Mouse (Mus musculus): ENCODE results near the gene Pgbd5.

The Pgbd5 gene

DNA sequence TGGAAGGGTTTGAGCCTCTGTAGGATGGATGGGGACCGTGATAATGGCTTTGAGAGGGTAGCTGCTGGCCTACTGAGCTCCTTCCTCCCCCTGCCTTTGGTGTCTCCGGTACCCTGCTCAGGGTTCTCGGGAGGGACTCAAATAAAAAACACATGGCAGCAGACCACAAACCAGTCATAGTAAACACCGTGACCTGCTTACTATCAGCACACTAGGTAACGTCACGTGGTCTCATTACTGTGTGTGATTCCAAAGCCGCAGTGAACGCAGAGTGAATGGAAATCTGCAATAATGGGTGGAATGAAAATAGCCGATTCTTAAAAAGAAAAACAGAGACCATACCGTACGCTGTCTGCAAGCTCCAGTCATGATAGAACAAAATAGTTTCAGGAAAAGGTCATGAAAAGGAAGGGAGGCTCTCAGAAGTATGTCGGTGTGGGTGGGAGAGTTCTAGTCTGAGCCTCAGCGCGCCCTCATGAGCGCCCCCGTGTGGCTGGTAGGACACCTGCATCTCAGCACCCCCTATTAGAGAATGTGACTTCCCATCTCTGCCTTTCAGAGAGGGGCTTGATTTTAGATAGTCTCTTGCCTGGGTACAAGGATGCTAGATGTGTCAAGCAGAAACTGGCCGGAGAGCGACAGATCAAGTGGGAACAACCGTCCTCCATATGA, 92.5 kb downstream of the Pgbd5 start:
- peak in 1 of 2 experiments; percentile 57 for DNase-seq (ENCODE audit: low spot score in 2 of 2)

- DNase-seq (ENCODE audit: low spot score in 2 of 2): peak in 1 of 2 experiments; percentile 62
Measured at GRCm38 (mm10) chr8:124345098-124345497, 94.4 kb downstream of the Pgbd5 start.

DNA sequence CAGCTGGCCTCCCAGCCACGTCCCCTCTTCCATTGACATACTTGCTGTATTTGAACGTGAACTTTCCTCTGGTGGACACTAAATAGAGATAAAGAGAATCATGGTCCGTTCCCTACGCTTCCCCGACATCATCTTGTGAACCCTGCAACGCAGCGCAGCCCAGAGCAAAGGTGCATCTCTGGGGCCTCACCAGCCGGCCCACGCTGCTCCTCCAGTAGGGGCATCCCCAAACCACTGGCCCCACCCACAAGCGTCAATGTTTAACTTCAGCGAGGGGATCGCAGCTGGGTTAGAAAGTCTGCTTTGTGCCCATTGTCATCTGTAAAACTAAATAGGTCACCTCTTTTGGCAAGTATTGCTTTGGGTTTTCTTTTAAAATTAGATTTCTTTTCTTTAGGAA, 95.5 kb downstream of the Pgbd5 start:
- no peak for DNase-seq (ENCODE audit: low spot score in 2 of 2)

DNA sequence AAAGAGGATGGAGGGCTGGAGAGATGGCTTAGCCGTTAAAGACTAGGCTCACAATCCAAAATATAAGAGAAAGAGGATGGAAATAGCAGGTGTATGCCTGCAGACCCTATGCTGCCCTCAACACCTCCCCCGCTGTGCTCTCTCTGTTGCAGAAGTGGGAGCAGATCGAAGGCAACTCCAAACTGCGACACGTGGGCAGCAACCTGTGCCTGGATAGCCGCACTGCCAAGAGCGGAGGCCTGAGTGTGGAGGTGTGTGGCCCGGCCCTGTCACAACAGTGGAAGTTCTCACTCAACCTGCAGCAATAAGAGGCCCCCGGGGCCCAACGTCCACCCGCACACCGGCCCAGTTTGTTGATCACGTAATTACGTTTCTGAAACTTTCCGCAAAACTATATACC, 96.3 kb downstream of the Pgbd5 start:
- DNase-seq (ENCODE audit: low spot score in 2 of 2): no peak

DNA sequence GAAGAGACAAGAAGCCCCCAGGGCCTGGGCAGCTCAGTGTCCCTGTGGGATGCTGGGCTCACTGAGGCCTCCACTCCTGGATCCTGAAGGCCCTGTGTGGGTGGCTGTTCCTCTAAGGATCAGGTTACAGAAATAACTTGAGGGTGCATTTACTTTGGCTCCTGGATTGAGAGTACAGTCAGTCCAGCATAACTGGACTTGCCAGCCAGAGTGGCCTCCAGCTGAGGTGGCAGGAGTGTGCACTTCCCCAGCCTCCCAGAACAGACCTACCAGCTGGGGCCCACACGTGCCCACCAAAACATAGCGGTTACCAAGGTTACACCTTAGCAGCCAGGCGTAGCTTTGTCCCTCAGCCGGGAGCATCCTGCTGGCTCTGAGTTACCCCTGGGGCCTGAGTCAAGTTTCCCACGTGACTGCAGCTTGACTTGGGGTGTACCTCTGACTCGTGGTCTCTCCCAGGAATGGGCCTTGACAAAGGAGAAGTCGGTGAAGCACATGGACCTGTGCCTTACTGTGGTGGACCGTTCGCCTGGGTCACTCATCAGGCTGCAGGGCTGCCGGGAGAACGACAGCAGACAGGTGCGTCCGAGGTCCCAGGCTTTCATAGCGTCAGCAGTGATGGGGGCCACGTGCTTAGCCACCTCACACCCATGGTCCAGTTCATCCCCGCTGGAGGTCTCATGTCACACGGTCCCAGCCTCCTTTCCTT, 98.9 kb downstream of the Pgbd5 start:
- DNase-seq (ENCODE audit: low spot score in 2 of 2): no peak

DNA sequence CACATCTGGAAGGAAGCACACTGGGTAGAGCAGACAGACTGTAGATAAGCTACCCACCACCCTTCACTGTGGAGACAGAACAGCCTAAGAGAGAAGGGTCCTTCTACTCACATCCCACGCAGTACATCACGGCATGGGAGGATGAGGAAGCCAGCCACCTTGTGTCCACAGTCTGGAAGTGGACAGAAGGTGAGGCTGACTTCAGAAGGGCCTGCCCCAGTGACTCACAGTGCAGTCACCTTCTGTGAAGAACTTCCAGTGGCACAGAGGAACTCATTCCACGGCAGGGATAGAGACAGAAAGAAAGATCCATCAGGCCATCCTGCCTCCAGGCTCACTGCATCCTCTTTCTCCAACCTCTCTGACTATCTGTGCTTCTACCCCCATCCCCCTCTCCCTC, 99.7 kb downstream of the Pgbd5 start:
- no peak for DNase-seq (ENCODE audit: low spot score in 2 of 2)

- no peak for DNase-seq (ENCODE audit: low spot score in 2 of 2)
Measured at GRCm38 (mm10) chr8:124336302-124336701, 103.2 kb downstream of the Pgbd5 start.

GRCm38 (mm10) chr8:124331706-124332105, 107.8 kb downstream of the Pgbd5 start:
- no peak for DNase-seq (ENCODE audit: low spot score in 2 of 2)

DNA sequence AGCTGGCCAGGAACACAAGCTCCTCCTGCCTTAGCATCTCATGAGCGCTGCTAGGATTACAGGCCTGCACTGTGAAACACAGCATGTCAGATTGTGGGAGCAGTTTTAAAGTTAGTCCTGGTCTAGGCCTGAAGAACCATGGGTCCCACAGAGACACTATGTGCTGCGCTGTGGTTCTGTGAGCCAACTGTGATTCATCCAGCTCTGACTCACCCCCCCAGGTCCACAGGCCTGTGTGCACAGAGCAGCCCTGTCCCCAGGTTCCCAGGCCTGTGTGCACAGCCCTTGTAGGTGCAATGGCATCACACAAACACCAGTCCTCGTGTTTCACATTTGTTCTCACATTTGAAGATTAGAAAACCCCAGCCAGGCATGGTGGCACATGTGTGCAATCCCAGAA, 108.4 kb downstream of the Pgbd5 start:
- peak in 1 of 2 experiments; percentile 22 for DNase-seq (ENCODE audit: low spot score in 2 of 2)

- DNase-seq (ENCODE audit: low spot score in 2 of 2): no peak
Measured at GRCm38 (mm10) chr8:124330433-124330832, 109.0 kb downstream of the Pgbd5 start.

GRCm38 (mm10) chr8:124329690-124330089, 109.8 kb downstream of the Pgbd5 start:
- no peak for DNase-seq (ENCODE audit: low spot score in 2 of 2)

GRCm38 (mm10) chr8:124328259-124328658, 111.2 kb downstream of the Pgbd5 start:
- DNase-seq (ENCODE audit: low spot score in 2 of 2): peak in 1 of 2 experiments; percentile 65

DNA sequence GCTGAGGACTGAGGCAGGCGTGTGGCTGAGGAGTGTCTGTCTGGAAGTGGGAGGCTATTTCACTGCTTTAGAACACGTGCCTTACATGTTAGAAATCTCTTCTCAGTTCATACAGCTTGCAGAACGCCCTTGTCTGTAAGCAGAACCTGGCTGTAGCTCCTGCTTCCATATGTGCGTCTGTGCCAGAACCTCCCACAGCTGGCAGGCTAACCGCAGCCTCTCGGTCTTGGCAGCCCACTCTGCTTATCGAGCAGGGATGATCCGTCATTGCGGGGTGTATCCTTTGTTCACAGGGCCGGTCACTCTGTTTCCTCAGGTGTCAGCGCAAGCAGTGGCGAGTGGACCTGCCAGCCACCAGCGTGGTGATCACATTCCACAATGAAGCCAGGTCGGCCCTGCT, 116.1 kb downstream of the Pgbd5 start:
- no peak for DNase-seq (ENCODE audit: low spot score in 2 of 2)

GRCm38 (mm10) chr8:124321227-124321840, 118.1 kb downstream of the Pgbd5 start:
- no peak for DNase-seq (ENCODE audit: low spot score in 2 of 2)

DNA sequence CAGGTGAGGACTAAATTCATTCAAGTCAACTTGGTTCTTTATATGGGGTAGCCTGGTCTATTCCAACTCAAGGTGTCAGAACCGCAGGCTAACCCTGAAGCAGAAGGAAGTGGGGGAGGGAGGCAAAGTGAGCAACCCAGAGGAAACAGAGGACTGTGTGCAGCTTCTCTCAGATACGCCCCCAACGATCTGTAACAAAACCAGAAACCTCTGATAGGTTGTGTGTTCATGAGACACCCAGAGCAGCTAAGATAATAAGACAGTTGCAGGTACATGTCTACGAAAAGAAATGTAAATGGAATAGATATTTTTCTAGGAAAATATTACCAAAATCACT, 120.2 kb downstream of the Pgbd5 start:
- no peak for DNase-seq (ENCODE audit: low spot score in 2 of 2)
